Mouse (Mus musculus) liver, embryonic 16.5 days (tissue): ENCODE results near the gene Xylt1. TPM values are rescaled to one million over a fixed set of nuclear protein-coding genes. Genes with fewer than 3 reads are reported as not detected.

Experiments
- ATAC-seq: fragments of 200-750 bp; cut with Nextera tagmentation; 2 replicates; pipeline ENCODE4 v1.8.0; 2017; ENCODE audit warnings: low read depth, mild to moderate bottlenecking, moderate number of reproducible peaks, moderate library complexity
- H3K27ac ChIP-seq: fragments of 300-500 bp; sonication (generic); 2 replicates; pipeline ENCODE4 v1.5.1; 2014; ENCODE audit warnings: mild to moderate bottlenecking, low read length
- H3K27me3 ChIP-seq: fragments of 300-500 bp; sonication (generic); 2 replicates; pipeline ENCODE4 v1.6.1; 2014; ENCODE audit warnings: low read depth, low read length, mixed read lengths; ENCODE audit not compliant: control insufficient read depth, insufficient read depth
- H3K36me3 ChIP-seq: fragments of 300-500 bp; sonication (generic); 2 replicates; pipeline ENCODE4 v1.6.1; 2014; ENCODE audit warnings: mild to moderate bottlenecking; ENCODE audit not compliant: control insufficient read depth, insufficient read depth
- H3K4me1 ChIP-seq: fragments of 300-500 bp; sonication (generic); 2 replicates; pipeline ENCODE4 v1.6.1; 2014; ENCODE audit warnings: low read depth, low read length, mixed read lengths; ENCODE audit not compliant: control insufficient read depth
- H3K4me2 ChIP-seq: fragments of 300-500 bp; sonication (generic); 2 replicates; pipeline ENCODE4 v1.6.1; 2014; ENCODE audit warnings: low read depth, low read length, mixed read lengths
- H3K4me3 ChIP-seq: fragments of 300-500 bp; sonication (generic); 2 replicates; pipeline ENCODE4 v1.5.1; 2014; ENCODE audit warnings: low read depth, mild to moderate bottlenecking, low read length
- H3K9ac ChIP-seq: fragments of 300-500 bp; sonication (generic); 2 replicates; pipeline ENCODE4 v1.6.1; 2014; ENCODE audit warnings: low read depth, low read length
- H3K9me3 ChIP-seq: fragments of 300-500 bp; sonication (generic); replicated peaks from 2 replicates; pipeline ENCODE4 v1.6.1; 2016; ENCODE audit warnings: low read length; ENCODE audit not compliant: control insufficient read depth
- WGBS: fragments of 180-500 bp; shearing (Covaris S2); extraction: QIAGEN DNeasy Blood & Tissue Kit; methylation state at CpG from one replicate; pipeline ENCODE4 v1.1.7; 2014; ENCODE audit not compliant: insufficient replicate concordance; 5-methylcytosine and 5-hydroxymethylcytosine counted together
- polyA plus RNA-seq: library from polyadenylated mRNA; unstranded; fragments of >200 nt; fragmentation: Nextera tagmentation; extraction: Ambion mirVana; gene quantifications from 2 replicates; pipeline ENCODE4 v1.2.1, GENCODE M21; 2015

Xylt1 gene
- polyA plus RNA-seq, 1 experiment from 2014 or later = 0.20 TPM

- Histone ChIP-seq H3K27ac (no peak overlapping the region), H3K4me1 (no peaks in the 10 kb centered on the region), H3K27me3 (no peaks in the 10 kb centered on the region), H3K4me2 (no peak overlapping the region), H3K4me3 (no peak overlapping the region), H3K36me3 (no peaks in the 10 kb centered on the region), H3K9me3 (no peaks in the 10 kb centered on the region), H3K9ac (no peak overlapping the region)
- no peak for ATAC-seq
- 68% methylated on average over 9 of the region's 9 CpGs for WGBS
Measured at GRCm38 (mm10) chr7:117563939-117564499, 183.2 kb downstream of the Xylt1 start.

- Histone ChIP-seq H3K9ac (no peak overlapping the region), H3K36me3 (no peaks in the 10 kb centered on the region), H3K4me2 (no peak overlapping the region), H3K27ac (no peak overlapping the region), H3K9me3 (no peaks in the 10 kb centered on the region), H3K4me1 (no peaks in the 10 kb centered on the region), H3K27me3 (no peaks in the 10 kb centered on the region), H3K4me3 (no peak overlapping the region)
- 68% methylated on average over 4 of the region's 4 CpGs for WGBS
- ATAC-seq = no peak
Measured at GRCm38 (mm10) chr7:117564627-117565026, 183.8 kb downstream of the Xylt1 start.

- no peak overlapping the region for H3K4me3 ChIP-seq
- 62% methylated on average over 2 of the region's 2 CpGs for WGBS
- H3K9ac ChIP-seq = no peak overlapping the region
- H3K27me3 ChIP-seq = no peaks in the 10 kb centered on the region
- no peak overlapping the region for H3K4me2 ChIP-seq
- H3K4me1 ChIP-seq = no peaks in the 10 kb centered on the region
- no peaks in the 10 kb centered on the region for H3K9me3 ChIP-seq
- H3K27ac ChIP-seq = no peak overlapping the region
- H3K36me3 ChIP-seq = no peaks in the 10 kb centered on the region
- no peak for ATAC-seq
Measured at GRCm38 (mm10) chr7:117566115-117566514, 185.3 kb downstream of the Xylt1 start.

GRCm38 (mm10) chr7:117566833-117567232, 186.1 kb downstream of the Xylt1 start:
- Histone ChIP-seq H3K9ac (no peak overlapping the region), H3K27me3 (no peaks in the 10 kb centered on the region), H3K4me3 (no peak overlapping the region), H3K9me3 (no peaks in the 10 kb centered on the region), H3K4me1 (no peaks in the 10 kb centered on the region), H3K4me2 (no peak overlapping the region), H3K36me3 (no peaks in the 10 kb centered on the region), H3K27ac (no peak overlapping the region)
- WGBS = 68% methylated on average over 1 of the region's 1 CpGs
- ATAC-seq = no peak

GRCm38 (mm10) chr7:117567252-117567651, 186.5 kb downstream of the Xylt1 start:
- no peaks in the 10 kb centered on the region for H3K9me3 ChIP-seq
- no peak for ATAC-seq
- no peak overlapping the region for H3K27ac ChIP-seq
- no peak overlapping the region for H3K4me3 ChIP-seq
- no peak overlapping the region for H3K9ac ChIP-seq
- 68% methylated on average over 5 of the region's 5 CpGs for WGBS
- no peaks in the 10 kb centered on the region for H3K36me3 ChIP-seq
- no peaks in the 10 kb centered on the region for H3K27me3 ChIP-seq
- H3K4me1 ChIP-seq = no peaks in the 10 kb centered on the region
- H3K4me2 ChIP-seq = no peak overlapping the region

- WGBS = 70% methylated on average over 11 of the region's 11 CpGs
- Histone ChIP-seq H3K4me1 (no peaks in the 10 kb centered on the region), H3K9ac (no peak overlapping the region), H3K9me3 (no peaks in the 10 kb centered on the region), H3K27ac (no peak overlapping the region), H3K27me3 (no peaks in the 10 kb centered on the region), H3K4me2 (no peak overlapping the region), H3K4me3 (no peak overlapping the region), H3K36me3 (no peaks in the 10 kb centered on the region)
- ATAC-seq = no peak
Measured at GRCm38 (mm10) chr7:117567653-117568340, 187.0 kb downstream of the Xylt1 start.

GRCm38 (mm10) chr7:117571131-117571530, 190.4 kb downstream of the Xylt1 start:
- Histone ChIP-seq H3K4me2 (no peak overlapping the region), H3K27me3 (no peaks in the 10 kb centered on the region), H3K27ac (no peak overlapping the region), H3K4me3 (no peak overlapping the region), H3K9ac (no peak overlapping the region), H3K36me3 (no peaks in the 10 kb centered on the region), H3K9me3 (no peaks in the 10 kb centered on the region), H3K4me1 (no peaks in the 10 kb centered on the region)
- 64% methylated on average over 2 of the region's 2 CpGs for WGBS
- ATAC-seq = no peak

- no peak for ATAC-seq
- H3K4me1 ChIP-seq = no peaks in the 10 kb centered on the region
- H3K9me3 ChIP-seq = no peaks in the 10 kb centered on the region
- no peaks in the 10 kb centered on the region for H3K27me3 ChIP-seq
- H3K4me2 ChIP-seq = no peak overlapping the region
- H3K9ac ChIP-seq = no peak overlapping the region
- no peak overlapping the region for H3K27ac ChIP-seq
- no peaks in the 10 kb centered on the region for H3K36me3 ChIP-seq
- WGBS = 75% methylated on average over 5 of the region's 5 CpGs
- no peak overlapping the region for H3K4me3 ChIP-seq
Measured at GRCm38 (mm10) chr7:117571713-117572112, 190.9 kb downstream of the Xylt1 start.

GRCm38 (mm10) chr7:117573170-117573569, 192.4 kb downstream of the Xylt1 start:
- Histone ChIP-seq H3K4me2 (no peak overlapping the region), H3K27ac (no peak overlapping the region), H3K9ac (no peak overlapping the region), H3K4me1 (no peaks in the 10 kb centered on the region), H3K27me3 (no peaks in the 10 kb centered on the region), H3K4me3 (no peak overlapping the region), H3K36me3 (no peaks in the 10 kb centered on the region), H3K9me3 (no peaks in the 10 kb centered on the region)
- ATAC-seq = no peak
- WGBS = 65% methylated on average over 6 of the region's 6 CpGs
